Mouse (Mus musculus): ENCODE results near the gene Rapgef2.
"Not testable (repeated sequence)": the region's sequence is repeated elsewhere in the genome, so short reads cannot be mapped to it uniquely, and the experiment has no call there.

The Rapgef2 gene

DNA sequence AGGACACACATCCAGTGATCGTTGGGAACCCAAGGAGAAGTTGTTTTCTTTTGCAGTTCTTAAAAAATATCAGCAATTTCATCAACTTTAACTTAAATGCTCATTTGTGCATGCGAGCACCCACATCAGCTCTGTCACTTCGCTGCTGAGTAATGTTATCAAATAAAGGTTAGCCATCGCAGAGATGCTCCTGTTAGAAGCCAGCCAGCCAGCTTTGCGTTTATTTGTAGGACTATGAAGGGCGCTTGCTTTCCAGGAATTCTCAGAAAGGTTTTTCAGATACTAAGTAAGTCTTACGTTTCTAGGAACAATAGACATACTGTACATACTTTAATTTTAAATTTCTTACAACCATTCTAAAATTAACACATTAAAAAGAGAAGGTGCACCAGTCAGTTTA lies 185.5 kb downstream of the Rapgef2 start:
- DNase-seq (ENCODE audit: low spot score in 2 of 2), result no peak

DNA sequence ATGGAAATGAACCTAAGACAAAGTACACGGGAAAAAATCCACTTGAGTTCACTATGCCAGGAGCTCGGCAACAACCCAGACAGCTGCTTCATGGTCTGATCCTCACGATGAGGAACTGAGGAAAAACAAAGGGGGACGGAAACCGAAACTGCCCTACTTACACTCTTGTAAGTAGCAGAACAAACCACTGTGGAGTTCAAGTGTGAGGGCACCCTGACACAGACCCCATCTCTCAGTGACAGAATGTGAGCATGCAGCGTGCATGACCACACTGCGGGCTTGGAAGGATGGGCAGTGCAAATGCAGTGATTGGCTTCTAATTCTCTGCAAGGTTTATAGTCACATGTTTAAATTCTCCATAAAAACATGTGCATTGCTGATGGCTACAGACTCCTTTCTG lies 197.2 kb downstream of the Rapgef2 start:
- DNase-seq (ENCODE audit: low spot score in 2 of 2), result no peak

GRCm38 (mm10) chr3:79088461-79088860 lies 197.9 kb downstream of the Rapgef2 start:
- DNase-seq (ENCODE audit: low spot score in 2 of 2), result no peak

DNA sequence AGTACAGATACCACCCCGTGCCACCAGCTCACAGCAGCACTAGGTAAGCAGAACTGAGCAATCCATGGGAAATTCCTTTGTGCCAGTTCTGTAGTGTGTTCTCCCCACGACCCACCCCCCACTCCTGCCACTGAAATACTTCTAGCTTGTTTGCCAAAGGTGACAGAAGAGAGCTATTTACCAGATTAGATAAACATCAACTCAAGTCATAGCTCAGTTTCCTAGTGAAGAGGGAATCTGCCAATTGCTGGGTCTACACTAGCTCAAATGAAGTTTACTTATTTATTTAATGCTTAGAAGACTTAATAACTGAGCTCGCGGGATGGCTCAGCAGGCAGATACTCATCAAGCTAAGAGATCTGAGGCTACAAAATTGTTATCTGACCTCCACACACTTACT lies 200.0 kb downstream of the Rapgef2 start:
- no peak for DNase-seq (ENCODE audit: low spot score in 2 of 2)

DNA sequence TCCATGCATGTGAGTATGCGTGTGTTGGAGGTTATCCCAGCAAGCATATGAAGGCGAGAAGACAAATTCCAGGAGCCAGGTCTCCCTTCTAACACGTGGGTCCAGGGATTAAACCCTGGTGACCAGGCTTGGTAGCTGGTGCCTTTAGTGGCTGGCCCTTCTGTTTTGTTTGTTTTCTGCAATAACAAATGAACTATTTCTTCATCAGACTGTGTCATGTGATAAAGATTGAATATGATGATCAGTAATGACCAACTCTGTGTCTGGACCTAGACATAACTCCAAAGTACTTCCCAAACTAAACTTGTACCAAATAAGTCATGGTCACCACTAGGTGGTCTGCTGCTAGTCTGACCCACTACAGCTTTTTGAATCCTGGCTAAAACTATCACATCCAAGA lies 202.4 kb downstream of the Rapgef2 start:
- no peak for DNase-seq (ENCODE audit: low spot score in 2 of 2)

GRCm38 (mm10) chr3:79083030-79083429 lies 203.3 kb downstream of the Rapgef2 start:
- DNase-seq (ENCODE audit: low spot score in 2 of 2), result no peak

DNA sequence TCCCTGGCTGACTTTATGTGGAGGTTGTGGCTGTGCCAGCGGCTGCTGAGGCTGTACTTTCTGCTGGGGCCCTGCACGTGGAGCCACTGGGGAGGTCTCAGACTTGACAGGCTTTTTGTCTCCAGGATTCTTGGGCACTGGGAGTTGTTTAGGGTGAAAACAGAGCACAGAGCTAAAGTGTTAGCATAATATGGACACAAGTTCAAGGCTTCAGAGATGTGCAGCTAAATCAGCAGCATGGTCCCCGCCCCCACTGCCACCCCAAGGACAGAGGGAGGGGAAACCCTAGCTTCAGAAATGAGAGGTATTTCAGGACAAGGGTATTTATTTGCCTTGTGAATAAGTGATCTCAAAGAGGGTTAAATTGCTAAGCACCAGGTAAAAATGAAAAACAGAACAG lies 207.2 kb downstream of the Rapgef2 start:
- DNase-seq (ENCODE audit: low spot score in 2 of 2), result no peak

DNA sequence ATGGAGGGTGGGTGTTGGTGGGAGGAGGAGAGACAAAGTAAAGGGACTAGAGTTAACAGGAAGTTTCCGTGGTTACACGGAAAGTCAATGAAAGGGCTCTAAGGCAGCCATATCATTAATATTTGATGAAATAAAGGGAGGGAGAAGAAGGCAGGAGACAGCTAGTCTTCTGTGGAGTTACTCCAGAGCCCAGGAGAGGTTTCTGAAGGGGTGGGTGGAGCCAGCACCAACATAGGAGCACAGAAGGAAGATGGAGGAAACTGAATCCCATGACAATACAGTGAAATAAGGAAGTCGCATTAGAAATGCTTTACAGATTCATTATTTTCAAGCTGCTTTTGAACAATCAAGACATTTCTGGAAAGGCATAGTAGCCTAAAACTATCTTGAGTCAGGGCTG lies 211.3 kb downstream of the Rapgef2 start:
- no peak for DNase-seq (ENCODE audit: low spot score in 2 of 2)

DNA sequence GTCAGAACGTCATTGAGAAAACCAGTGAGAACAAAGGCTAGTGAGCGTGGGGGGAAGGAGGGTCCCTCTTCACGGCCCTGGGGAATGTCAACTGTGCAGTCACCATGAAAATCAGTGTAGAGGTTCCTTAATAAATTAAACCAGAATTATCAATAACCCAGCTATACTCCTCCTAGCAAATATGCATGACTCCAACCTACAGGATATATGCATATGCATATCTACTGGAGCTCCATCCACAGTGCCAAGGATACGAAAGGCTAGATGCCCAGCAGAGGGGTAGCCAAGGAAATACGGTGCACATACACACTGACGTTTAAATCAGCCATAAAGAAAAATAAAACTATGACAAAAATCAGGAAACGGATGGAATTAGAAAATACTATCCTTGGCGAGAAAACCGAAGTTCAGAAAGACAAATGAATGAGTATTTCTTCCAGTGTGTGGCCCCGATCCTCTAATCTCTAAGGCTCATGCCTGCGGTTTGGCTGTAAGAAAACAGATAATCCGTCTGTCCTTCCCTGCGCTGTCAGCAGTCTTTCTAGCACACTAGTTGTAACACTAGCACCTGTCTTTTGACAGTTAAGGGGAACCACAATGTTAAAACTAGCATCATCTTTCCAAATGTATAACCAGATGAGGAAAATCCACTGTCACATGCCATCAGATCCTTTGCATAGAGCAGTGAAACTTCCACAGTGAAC lies 212.6 kb downstream of the Rapgef2 start:
- DNase-seq (ENCODE audit: low spot score in 2 of 2), result no peak

DNA sequence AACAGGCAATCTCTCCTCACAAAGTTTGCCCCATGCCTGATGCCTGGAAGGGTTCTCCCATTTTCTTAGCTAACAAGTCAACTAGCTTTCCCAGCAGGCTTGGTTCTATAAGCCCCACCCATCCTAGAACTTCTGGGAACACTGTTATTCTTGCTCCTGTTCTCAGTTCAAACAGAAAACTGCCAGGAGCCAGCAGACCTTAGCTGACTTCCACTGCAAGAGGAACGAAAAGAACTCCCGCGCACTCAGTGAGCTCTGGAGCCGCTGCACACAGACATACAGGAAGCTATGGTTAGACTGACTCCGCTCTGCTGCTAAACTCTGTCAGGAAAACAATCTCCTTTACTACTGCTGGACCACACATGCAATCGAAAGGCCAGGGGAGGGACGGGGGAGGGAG lies 214.8 kb downstream of the Rapgef2 start:
- DNase-seq (ENCODE audit: low spot score in 2 of 2), result peak in 1 of 2 experiments; percentile 7

DNA sequence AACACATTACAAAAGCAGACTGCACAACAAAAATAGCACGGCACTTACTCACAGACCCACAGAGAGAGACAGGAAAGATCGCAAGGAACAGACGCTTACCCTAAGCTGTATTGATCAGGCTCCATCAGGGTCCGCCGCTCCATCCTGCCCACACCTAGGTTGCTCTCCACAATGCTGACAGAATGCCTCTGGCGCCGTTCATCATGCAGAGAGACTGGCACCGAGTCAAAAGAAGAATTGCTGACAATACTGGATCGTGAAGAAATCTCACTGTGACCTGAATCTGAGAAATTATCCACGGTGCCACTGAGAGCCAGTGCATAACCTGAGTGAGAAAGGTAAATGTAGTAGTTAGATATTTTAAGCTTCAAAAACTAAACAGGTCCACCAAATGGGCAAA lies 216.4 kb downstream of the Rapgef2 start:
- DNase-seq (ENCODE audit: low spot score in 2 of 2), result peak in 1 of 2 experiments; percentile 8

DNA sequence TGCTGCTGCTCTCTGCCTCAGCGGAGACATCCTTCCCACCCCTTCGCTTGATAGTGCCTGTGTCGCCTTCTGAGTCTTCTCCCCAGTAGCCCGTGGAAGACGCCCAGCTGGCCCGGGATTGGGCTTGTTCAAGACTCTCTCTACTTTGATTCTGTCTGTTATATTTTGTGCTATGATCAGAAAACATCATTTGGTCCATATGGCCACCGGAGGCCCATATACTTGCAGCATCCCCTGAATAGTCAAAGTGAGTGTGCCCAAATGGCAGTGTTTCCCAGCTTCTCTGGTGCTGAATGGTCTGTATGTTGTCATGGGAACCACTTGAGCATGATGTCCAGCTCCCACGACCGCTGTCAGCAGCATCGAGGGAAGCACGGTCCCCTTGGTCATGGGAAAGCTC lies 217.3 kb downstream of the Rapgef2 start:
- no peak for DNase-seq (ENCODE audit: low spot score in 2 of 2)

DNA sequence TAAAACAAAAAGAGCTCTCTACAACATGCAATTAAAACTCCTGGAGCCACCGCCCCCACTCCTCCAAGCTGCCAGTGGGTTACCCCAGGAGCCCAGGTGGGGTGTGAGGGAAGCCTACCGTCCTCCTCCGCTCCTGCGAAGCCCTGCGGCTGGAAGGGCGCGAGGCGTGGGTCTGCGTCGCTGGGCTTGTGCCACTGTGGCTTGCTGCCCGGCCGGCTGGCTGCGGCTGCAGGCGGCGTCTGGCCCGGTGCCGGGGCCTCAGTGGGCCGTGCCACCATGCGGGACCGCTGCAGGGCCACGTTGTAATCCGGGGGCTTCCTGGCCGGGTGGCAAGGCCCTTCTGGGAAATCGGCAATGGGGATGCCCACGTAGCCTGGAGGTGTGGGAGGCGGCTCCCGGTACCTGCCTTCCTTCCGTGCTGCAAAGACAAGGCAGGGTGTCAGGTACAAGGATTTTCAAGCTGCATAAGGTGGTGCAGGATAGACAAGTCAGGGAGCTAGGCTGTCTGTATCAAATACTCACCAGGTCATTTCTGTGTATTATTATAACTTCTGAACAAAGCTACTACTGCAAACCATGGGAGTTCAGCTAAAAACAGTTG lies 219.8 kb downstream of the Rapgef2 start:
- DNase-seq (ENCODE audit: low spot score in 2 of 2), result no peak

DNA sequence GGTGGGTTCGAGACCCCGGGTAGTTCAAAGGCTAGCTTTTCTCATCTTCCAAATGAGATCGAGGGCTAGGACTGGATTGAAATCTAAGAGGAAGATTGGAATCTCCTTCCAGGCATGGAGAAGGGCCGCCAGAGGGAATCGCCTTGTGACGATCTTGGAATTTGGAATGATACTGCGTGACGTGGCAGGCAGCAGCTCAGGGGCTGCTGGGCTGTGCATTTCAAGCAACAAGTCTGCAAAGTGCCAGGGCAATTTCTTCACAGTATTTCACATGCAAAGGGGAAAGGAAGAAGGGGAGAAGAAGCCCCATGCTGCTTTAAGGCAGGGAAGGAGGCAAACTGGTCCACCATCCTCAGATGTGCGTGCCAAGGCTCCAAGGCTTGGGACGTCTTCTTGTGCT lies 222.2 kb downstream of the Rapgef2 start:
- DNase-seq (ENCODE audit: low spot score in 2 of 2), result no peak

- DNase-seq (ENCODE audit: low spot score in 2 of 2), result no peak
Observed at GRCm38 (mm10) chr3:79061426-79061825, 224.9 kb downstream of the Rapgef2 start.

DNA sequence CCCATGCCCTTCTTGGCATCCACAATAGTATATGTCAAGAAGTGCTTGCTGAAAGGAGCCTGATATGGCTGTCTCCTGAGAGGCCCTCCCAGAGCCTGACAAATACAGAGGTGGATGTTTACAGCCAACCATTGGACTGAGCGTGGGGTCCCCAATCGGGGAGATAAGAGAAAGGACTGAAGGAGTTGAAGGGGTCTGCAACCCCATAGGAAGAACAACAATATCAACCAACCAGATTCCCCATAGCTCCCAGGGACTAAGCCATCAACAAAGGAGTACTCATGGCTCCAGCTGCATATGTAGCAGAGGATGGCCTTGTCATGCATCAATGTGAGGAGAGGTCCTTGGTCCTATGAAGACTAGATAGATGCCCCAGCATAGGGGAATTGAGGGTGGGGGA lies 227.8 kb downstream of the Rapgef2 start:
- not testable (repeated sequence) for DNase-seq (ENCODE audit: low spot score in 2 of 2)

DNA sequence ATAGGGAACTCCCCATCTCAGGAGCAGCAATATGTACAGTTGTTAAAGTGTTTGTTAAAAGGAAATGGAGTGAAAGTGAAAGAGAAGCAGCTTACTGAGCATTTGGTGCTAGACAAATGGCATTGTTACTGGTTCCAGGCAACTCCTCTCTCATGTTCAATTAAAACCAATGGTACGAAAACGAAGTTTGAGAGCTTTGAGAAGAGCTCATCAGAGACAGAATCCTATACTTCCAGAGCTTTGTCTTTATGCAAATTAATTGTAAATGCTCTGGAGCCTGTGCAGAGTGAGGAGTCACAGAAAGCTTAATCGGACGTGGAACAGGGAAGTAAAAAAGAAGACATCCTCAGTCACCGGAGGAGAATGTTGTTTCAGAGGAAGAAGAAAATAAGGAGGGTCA lies 241.1 kb downstream of the Rapgef2 start:
- no peak for DNase-seq (ENCODE audit: low spot score in 2 of 2)

DNA sequence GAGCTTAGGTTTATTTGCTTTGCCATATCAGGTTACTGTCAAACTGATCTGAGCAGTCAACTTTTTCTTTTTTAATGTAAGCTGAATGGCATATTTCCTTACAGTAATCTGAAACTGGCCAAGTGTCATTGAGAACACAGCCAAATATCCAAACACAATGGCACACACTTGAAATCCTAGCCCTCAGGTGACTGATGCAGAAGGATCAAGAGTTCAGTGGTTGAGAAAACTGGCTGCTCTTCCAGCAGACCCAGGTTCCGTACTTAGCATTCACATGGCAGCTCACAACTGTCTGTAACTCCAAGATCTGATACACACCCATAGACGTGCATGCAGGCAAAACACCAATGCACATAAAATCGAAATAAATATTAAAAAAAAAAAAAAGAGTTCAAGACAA lies 243.3 kb downstream of the Rapgef2 start:
- DNase-seq (ENCODE audit: low spot score in 2 of 2), result no peak

DNA sequence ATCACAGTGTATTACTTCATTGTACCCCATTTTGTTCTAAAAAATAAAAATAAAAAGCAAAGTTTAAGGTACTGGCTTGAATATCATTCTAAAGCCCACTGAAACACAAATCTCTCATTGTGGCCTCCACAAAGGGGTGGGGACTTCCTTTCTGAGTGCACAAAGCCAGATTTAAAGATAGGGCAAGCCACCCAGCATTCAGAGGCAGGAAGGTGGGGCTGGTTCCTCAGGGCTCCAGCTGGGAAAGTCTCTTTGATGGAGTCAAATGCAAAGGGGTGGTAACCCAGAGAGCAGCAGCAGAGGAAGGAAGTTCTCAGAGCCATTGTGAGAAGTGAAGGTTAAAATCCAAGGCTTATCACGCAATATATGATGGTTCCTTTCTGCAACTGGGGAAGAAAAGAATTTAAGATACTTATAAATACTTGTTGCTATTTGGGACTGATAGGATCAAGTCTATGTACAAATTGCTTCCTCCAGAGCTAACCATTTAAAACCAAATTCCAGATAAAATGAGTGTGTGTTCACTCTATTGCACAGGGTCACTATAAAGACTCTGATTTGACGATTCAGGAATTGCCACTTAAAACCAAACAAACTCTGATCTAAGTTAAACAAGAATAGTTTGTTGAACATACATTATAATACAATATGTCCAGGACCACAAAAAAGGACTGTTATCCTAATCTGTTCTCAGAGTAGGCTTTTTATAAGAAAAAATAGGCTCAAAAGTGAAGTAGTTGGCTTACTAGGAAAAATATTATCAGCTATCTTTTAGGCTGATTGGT lies 246.5 kb downstream of the Rapgef2 start:
- DNase-seq (ENCODE audit: low spot score in 2 of 2), result no peak

GRCm38 (mm10) chr3:79039008-79039407 lies 247.3 kb downstream of the Rapgef2 start:
- no peak for DNase-seq (ENCODE audit: low spot score in 2 of 2)

DNA sequence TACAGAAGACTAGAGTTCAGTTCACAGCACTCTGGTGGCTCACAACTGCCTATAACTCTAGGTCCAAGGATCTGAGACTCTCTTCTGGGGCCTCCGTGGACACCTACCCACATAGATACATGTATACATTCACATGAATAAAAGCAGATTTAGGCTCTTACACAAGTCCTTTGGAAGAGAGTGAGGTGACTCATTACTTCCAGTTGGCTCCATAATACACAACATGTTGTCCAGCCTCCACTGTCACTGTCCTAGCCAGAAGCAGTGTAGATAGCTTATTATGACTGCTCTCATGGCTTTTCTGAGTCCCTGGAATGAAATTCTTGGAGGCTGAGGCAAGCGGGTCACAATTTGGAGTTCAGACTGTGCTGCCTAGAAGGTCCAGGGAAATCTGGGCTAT lies 251.9 kb downstream of the Rapgef2 start:
- DNase-seq (ENCODE audit: low spot score in 2 of 2), result no peak

- no peak for DNase-seq (ENCODE audit: low spot score in 2 of 2)
Observed at GRCm38 (mm10) chr3:79030855-79031254, 255.5 kb downstream of the Rapgef2 start.
